Comparison of ENCODE assay signal across 9 mouse cellular contexts in the genomic region with DNA sequence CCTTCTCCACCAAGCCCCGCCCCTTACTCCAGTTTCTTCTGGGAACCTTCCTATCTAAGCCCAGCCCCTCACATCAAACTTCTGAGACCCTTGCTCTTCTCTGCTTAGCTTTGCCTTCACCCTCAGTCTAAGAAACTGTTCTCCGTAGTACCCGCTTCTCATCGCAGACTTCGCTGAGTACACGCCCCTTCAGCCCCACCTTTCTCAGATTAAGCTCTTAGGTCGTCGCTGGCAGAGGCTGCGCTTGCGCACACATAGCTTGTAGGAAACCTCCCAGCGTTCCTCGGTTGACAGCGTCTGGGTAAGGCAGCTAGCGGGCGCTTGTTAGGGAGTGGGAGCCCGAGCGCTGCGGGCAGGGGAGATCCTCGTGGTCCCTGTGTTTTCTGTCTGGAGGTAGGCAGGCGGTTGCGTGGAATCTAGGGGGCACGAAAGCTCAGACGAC. TPM values are rescaled to one million over a fixed set of nuclear protein-coding genes. Genes with fewer than 3 reads are reported as not detected.
A peak's percentile ranks its signal among the peaks of the same experiment; 100 is the strongest.
DNase-seq lines count a peak whose midpoint lies in the region.
"Had no signal": no experiment of that assay in that cellular context is flagged by ENCODE, and none has a peak within 500 bp of the region (broad histone marks: within the 10 kb centered on the region; RNA-seq: fewer than 3 reads in every experiment).

A gene (plus strand): TSS at position 234 of the 442 bp plus-strand sequence.

- peak within 1 kb of the TSS; percentile 82 for H3K27ac ChIP-seq in brown adipose tissue, adult 24 weeks (replicated peaks; ENCODE audit: low read depth, low read length)

- H3K27me3 ChIP-seq in megakaryocyte, embryonic 14.5 days (replicated peaks), result no peaks in the 10 kb centered on the region
- H3K27me3 ChIP-seq: CH12.LX had no signal

- H3K9me3 ChIP-seq in megakaryocyte, embryonic 14.5 days, result no peaks in the 10 kb centered on the region

- no peaks in the 10 kb centered on the region for H3K36me3 ChIP-seq in megakaryocyte, embryonic 14.5 days (replicated peaks; ENCODE audit: low read length)

- intact Hi-C loops in gastrocnemius, postnatal 14 days (cut with DNase I; ENCODE audit: low total_unique reads), result loop anchor here (10.0 kb wide), 1 partner anchor 552 kb away; no protein-coding TSS in a partner anchor

- H3K4me3 ChIP-seq in brown adipose tissue, adult 24 weeks (ENCODE audit: insufficient read depth, low read depth, low read length), result peak within 1 kb of the TSS; percentile 95
- peak within 1 kb of the TSS; percentile 94 for H3K4me3 ChIP-seq in megakaryocyte, embryonic 14.5 days (replicated peaks)

- peaks cover 6% of the 10 kb centered on the region for H3K4me1 ChIP-seq in brown adipose tissue, adult 24 weeks (ENCODE audit: control insufficient read depth, insufficient read depth, insufficient read length, low read length)
- peaks cover 32% of the 10 kb centered on the region for H3K4me1 ChIP-seq in megakaryocyte, embryonic 14.5 days

- DNase-seq in adrenal gland, postnatal 10 days, result peak; percentile 86
- DNase-seq in adrenal gland, adult (ENCODE audit: inconsistent age in 2 of 2, low spot score in 1 of 2), result no peak
- DNase-seq in 3134 (ENCODE audit: extremely low read depth, insufficient read length, low spot score), result peak; percentile 86
- DNase-seq in gastrocnemius, postnatal 14 days, result peak; percentile 79
- DNase-seq in kidney, postnatal 25 days, result peak; percentile 90 to 94
- peak; percentile 77 for DNase-seq in right cerebral cortex, postnatal 4 days

RNA-seq across cellular contexts. Expression of the gene that starts here (rescaled TPM):
- 1 to 10 TPM; 1.1 to 2.6 TPM for total RNA-seq in adrenal gland, postnatal 10 days (2021)
- polyA plus RNA-seq in brown adipose tissue, adult 24 weeks (2012; ENCODE audit: insufficient read depth, insufficient read length, missing spikeins), result 1.9 and 2.0 TPM in 2 replicates
- total RNA-seq in gastrocnemius, postnatal 14 days (2021), result 1 to 10 TPM in 1 of 2 experiments, under 1 TPM in 1; 0.82 to 1.7 TPM
- polyA plus RNA-seq in megakaryocyte, embryonic 14.5 days (2012; ENCODE audit: insufficient read depth, low replicate concordance), result not detected in 2 replicates
- total RNA-seq: CH12.LX had no signal

Comparison
In these comparisons a context has a peak if more than half of its experiments do, and no peak if none do; other contexts are left out.
1. DNase-seq: peak in adrenal gland, postnatal 10 days (single experiment), 3134 (single experiment), gastrocnemius, postnatal 14 days (single experiment), kidney, postnatal 25 days (2 of 2) and right cerebral cortex, postnatal 4 days (single experiment); none in adrenal gland, adult (0 of 2).